Mouse (Mus musculus) lung, embryonic 14.5 days (tissue): ENCODE data around the gene Supt5. TPM values are rescaled to one million over a fixed set of nuclear protein-coding genes. Genes with fewer than 3 reads are reported as not detected.

Experiments
- ATAC-seq: fragments of 200-750 bp; cut with Nextera tagmentation; 2 replicates; pipeline ENCODE4 v1.8.0; 2017; ENCODE audit warnings: mild to moderate bottlenecking, moderate TSS enrichment, moderate library complexity; ENCODE audit not compliant: insufficient read depth
- DNase-seq: peaks from one replicate; pipeline ENCODE4 v3.0.0-alpha.2; 2015
- H3K27ac ChIP-seq: fragments of 300-500 bp; sonication (generic); 2 replicates; pipeline ENCODE4 v1.5.1; 2014; ENCODE audit warnings: low read depth, mild to moderate bottlenecking, moderate library complexity
- H3K27me3 ChIP-seq: fragments of 300-500 bp; sonication (generic); 2 replicates; pipeline ENCODE4 v1.6.1; 2014; ENCODE audit warnings: low read length, control low read depth; ENCODE audit not compliant: insufficient read depth
- H3K36me3 ChIP-seq: fragments of 300-500 bp; sonication (generic); 2 replicates; pipeline ENCODE4 v1.6.1; 2014; ENCODE audit warnings: control low read depth; ENCODE audit not compliant: insufficient read depth
- H3K4me1 ChIP-seq: fragments of 300-500 bp; sonication (generic); 2 replicates; pipeline ENCODE4 v1.6.1; 2014; ENCODE audit warnings: antibody characterized with exemption, control low read depth; ENCODE audit not compliant: insufficient read depth
- H3K4me2 ChIP-seq: fragments of 300-500 bp; sonication (generic); 2 replicates; pipeline ENCODE4 v1.6.1; 2014; ENCODE audit warnings: mild to moderate bottlenecking
- H3K4me3 ChIP-seq: fragments of 300-500 bp; sonication (generic); 2 replicates; pipeline ENCODE4 v1.5.1; 2014; ENCODE audit warnings: low read depth, low read length
- H3K9ac ChIP-seq: fragments of 300-500 bp; sonication (generic); 2 replicates; pipeline ENCODE4 v1.6.1; 2014
- H3K9me3 ChIP-seq: fragments of 300-500 bp; sonication (generic); 2 replicates; pipeline ENCODE4 v1.6.1; 2016; ENCODE audit warnings: low read depth, low read length, control low read depth
- CTCF ChIP-seq: IDR thresholded peaks from 2 replicates; pipeline ENCODE4 v1.5.1; 2016; ENCODE audit warnings: antibody characterized with exemption, low read depth
- WGBS: fragments of 180-500 bp; shearing (Covaris S2); extraction: QIAGEN DNeasy Blood & Tissue Kit; methylation state at CpG from one replicate; pipeline ENCODE4 v1.1.7; 2014; 5-methylcytosine and 5-hydroxymethylcytosine counted together
- polyA plus RNA-seq: library from polyadenylated mRNA; unstranded; fragments of >200 nt; fragmentation: Nextera tagmentation; extraction: Ambion mirVana; gene quantifications from 2 replicates; pipeline ENCODE4 v1.2.1, GENCODE M21; 2014

Gene Supt5
- polyA plus RNA-seq, 1 experiment from 2014 or later: 77.5 TPM

DNA sequence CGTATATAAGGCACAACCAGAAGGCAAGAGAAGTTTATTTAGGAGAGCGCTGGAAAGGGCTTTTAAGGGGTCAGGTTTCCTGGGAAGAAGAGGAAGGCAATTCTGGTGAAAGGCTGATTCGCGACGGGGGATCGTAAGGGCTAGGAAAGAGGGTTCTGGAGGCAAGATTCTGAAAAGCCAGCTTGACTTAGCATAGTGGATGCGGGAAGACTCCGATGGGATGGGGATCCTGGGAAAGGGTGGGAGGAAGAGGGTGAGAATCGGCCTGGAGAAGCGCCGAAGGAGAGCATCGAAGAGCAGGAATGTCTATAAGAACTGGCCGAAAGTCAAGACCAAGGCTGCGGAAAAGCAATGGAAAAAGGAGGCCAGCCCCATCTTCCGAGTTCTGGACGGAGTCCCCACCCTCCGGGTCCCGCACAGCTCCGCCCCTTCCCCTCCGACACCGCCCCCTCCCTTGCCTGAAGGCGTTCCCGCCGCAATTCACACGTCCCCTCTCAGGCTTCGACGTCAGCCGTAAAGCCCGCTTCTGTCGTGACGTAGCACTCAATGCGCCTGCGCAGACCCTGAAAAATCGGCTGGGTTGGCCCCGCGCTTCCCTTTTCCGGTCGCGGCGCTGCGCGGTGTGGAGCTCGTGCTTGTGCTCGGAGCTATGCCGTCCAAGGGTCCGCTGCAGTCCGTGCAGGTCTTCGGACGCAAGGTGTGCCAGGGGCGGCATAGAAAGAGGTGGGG is 11.8 kb upstream of the Supt5 start, which contains the start of gene Rps16:
Rps16 (plus strand) TSS at position 498 of the 729 bp plus-strand sequence.
- TF ChIP-seq CTCF: no peak
- peak; percentile 93 for ATAC-seq
- no peaks in the 10 kb centered on the region for H3K27me3 ChIP-seq
- peak within 1 kb of the TSS; percentile 99 for H3K9ac ChIP-seq
- H3K9me3 ChIP-seq: no peaks in the 10 kb centered on the region
- H3K4me2 ChIP-seq: peak within 1 kb of the TSS; percentile 94
- DNase-seq: peak; percentile 99
- peaks cover 6% of the 10 kb centered on the region for H3K4me1 ChIP-seq
- under 1% methylated on average over 50 of the region's 50 CpGs for WGBS
- H3K27ac ChIP-seq: peak within 1 kb of the TSS; percentile 80
- peak within 1 kb of the TSS; percentile 89 for H3K4me3 ChIP-seq
- peaks cover 37% of the 10 kb centered on the region for H3K36me3 ChIP-seq

DNA sequence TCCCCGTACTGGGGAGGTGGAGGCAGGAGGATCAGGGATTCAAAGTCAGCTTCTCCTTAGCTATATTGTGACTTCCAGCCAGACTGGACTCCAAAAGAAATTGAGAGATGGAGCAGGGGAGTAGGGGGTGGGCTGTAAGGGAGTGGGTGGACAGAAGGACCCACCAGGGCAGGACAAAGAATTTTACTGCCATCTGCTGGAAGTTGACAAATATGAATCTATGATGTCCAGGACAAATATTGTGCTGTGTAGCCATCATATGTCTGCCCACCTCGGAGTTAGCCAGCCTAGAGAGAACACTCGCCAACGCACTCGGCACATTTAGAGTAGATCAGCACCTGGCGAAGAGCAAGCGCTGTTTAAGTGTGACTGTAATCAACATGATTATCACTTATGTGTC is 10.1 kb upstream of the Supt5 start:
- Histone ChIP-seq H3K9me3 (no peaks in the 10 kb centered on the region), H3K36me3 (peaks cover 22% of the 10 kb centered on the region), H3K9ac (no peak overlapping the region), H3K4me2 (no peak overlapping the region), H3K27ac (no peak overlapping the region), H3K4me1 (peaks cover 6% of the 10 kb centered on the region), H3K27me3 (no peaks in the 10 kb centered on the region), H3K4me3 (no peak overlapping the region)
- ATAC-seq: no peak
- 79% methylated on average over 7 of the region's 7 CpGs for WGBS
- DNase-seq: peak; percentile 63
- peak; percentile 28 for TF ChIP-seq CTCF

DNA sequence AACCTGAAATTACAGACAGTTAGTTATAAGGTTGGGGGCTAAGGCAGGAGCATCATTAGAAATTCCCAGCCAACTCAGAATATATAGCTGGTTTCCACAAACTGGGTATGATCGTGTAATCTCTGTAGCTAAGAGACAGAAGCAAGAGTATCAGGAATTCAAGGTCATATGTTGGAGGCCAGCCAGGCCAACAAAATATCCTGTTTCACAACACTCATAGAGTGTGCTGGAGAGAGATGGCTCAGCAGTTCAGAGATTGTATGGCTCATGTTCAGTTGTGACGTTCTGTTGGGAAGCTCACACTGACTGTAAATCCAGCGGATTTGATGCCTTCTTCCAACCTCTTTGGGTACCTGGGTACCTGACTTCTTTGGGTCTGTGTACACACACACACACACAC is 9.2 kb upstream of the Supt5 start:
- Histone ChIP-seq H3K4me1 (peaks cover 6% of the 10 kb centered on the region), H3K9me3 (no peaks in the 10 kb centered on the region), H3K27ac (no peak overlapping the region), H3K36me3 (peaks cover 13% of the 10 kb centered on the region), H3K27me3 (no peaks in the 10 kb centered on the region), H3K4me2 (no peak overlapping the region), H3K4me3 (no peak overlapping the region), H3K9ac (no peak overlapping the region)
- no peak for TF ChIP-seq CTCF
- WGBS: 53% methylated on average over 3 of the region's 3 CpGs
- DNase-seq (peak; percentile 69), ATAC-seq (no peak)

DNA sequence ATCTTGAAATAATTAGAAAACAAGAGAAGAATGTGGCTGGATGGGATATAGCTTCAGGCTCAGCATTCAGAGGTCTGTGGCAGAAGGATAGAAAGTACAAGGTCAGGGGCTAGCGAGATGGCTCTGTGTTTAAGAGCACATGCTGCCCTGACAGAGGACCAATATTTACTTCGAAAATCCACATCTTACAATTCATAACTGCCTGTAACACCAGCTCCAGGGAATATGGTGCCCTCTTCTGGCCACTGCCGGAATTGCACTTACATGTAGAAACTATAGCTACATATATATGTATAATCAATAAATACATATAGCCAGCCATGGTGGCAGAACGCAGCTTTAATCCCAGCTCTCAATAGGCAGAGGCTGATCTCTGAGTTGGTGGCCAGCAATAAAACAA is 6.1 kb upstream of the Supt5 start:
- no peaks in the 10 kb centered on the region for H3K27me3 ChIP-seq
- peak; percentile 89 for TF ChIP-seq CTCF
- no peak overlapping the region for H3K27ac ChIP-seq
- no peak overlapping the region for H3K4me3 ChIP-seq
- no peaks in the 10 kb centered on the region for H3K36me3 ChIP-seq
- H3K4me1 ChIP-seq: no peaks in the 10 kb centered on the region
- H3K9me3 ChIP-seq: no peaks in the 10 kb centered on the region
- 1% methylated on average over 4 of the region's 4 CpGs for WGBS
- ATAC-seq (peak; percentile 18; the same call in 1 of the 2 replicates), DNase-seq (peak; percentile 90)
- no peak overlapping the region for H3K4me2 ChIP-seq
- H3K9ac ChIP-seq: no peak overlapping the region

DNA sequence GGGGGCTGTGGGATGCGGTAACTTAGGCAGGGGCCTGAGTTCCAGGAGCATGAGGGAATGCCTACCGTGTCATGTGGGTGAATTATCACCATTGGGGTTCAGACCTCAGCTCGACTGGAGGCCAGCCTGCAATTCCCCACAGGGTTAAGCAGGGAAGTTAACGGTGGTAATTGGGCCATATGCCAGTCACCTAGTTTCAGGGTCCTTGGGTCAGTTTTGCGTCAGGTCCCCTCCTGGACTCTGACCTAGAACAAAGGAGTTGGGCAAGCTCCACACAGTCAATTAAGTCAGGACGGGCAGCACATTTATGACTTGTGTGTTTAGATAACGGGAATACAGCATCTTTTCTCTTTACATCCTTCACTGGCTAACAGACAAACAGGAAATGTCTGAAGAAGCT is 2.8 kb upstream of the Supt5 start:
- H3K27ac ChIP-seq: no peak overlapping the region

DNA sequence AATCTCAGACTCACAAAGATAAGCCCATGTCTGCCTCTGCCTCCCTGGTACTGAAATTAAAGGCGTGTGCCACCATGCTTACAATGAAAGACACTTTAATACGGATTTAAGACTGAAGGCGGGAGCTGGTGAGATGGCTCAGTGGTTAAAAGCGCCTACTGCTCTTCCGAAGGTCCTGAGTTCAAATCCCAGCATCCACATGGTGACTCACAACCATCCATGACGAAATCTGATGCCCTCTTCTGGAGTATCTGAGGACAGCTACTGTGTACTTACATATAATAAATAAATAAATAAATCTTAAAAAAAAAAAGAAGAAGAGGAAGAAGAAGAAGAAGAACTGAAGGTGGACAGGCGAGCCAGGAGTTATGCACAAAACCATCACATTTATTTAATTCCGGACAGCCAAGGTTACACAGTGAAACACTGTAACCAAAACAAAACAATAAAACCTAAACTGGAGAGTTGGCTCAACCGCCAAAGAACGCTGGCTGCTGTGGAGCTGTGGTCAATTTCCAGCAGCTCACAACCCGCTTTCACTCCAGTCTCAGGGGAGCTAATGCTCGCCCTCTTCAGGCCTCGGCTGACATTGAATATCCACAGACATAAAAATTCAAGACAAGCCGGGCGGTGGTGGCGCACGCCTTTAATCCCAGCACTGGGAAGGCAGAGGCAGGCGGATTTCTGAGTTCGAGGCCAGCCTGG is 819 bp upstream of the Supt5 start:
- Histone ChIP-seq H3K36me3 (peaks cover 9% of the 10 kb centered on the region), H3K4me1 (no peaks in the 10 kb centered on the region), H3K4me2 (peak overlapping the region; percentile 93), H3K27me3 (no peaks in the 10 kb centered on the region), H3K9ac (peak overlapping the region; percentile 92), H3K9me3 (no peaks in the 10 kb centered on the region), H3K4me3 (peak overlapping the region; percentile 80), H3K27ac (peak overlapping the region; percentile 89)
- DNase-seq (peak; percentile 63), ATAC-seq (peak; percentile 20)
- TF ChIP-seq CTCF: peak; percentile 35
- WGBS: 77% methylated on average over 19 of the region's 19 CpGs

More for the DNA sequence above, 2.8 kb upstream of the Supt5 start:
- 30% methylated on average over 7 of the region's 7 CpGs for WGBS
- no peaks in the 10 kb centered on the region for H3K27me3 ChIP-seq
- ATAC-seq (no peak), DNase-seq (no peak)
- H3K4me1 ChIP-seq: no peaks in the 10 kb centered on the region
- no peak for TF ChIP-seq CTCF
- H3K4me2 ChIP-seq: no peak overlapping the region
- no peak overlapping the region for H3K4me3 ChIP-seq
- H3K9me3 ChIP-seq: no peaks in the 10 kb centered on the region
- H3K9ac ChIP-seq: no peak overlapping the region
- H3K36me3 ChIP-seq: no peaks in the 10 kb centered on the region

DNA sequence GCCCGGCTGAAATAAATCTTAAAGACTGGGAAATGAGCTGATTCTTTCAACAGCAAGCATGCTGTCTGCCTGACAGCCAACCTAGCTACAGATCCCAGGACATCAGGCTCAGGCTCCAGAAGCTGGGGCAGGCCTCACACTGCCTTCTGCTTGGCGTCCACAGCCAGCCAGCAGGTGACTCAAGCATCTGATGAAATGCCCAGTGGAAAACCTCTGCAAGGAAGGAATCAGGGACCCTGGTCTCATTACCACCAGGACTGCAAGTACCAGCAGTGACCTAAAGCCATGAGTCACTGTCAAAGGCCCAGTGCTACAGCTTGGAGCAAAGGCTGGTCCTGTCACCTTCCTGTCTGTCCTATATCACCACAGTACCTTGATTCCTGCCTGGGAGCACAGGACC is 3.1 kb downstream of the Supt5 start:
- no peak for DNase-seq
- Histone ChIP-seq H3K4me2 (no peak overlapping the region), H3K27me3 (no peaks in the 10 kb centered on the region), H3K9me3 (no peaks in the 10 kb centered on the region), H3K9ac (no peak overlapping the region), H3K4me3 (no peak overlapping the region), H3K4me1 (no peaks in the 10 kb centered on the region), H3K27ac (no peak overlapping the region), H3K36me3 (peaks cover 21% of the 10 kb centered on the region)
- 90% methylated on average over 2 of the region's 2 CpGs for WGBS
- no peak for ATAC-seq
- TF ChIP-seq CTCF: no peak
